7 mouse cellular contexts compared by ENCODE assay signal in the genomic region with DNA sequence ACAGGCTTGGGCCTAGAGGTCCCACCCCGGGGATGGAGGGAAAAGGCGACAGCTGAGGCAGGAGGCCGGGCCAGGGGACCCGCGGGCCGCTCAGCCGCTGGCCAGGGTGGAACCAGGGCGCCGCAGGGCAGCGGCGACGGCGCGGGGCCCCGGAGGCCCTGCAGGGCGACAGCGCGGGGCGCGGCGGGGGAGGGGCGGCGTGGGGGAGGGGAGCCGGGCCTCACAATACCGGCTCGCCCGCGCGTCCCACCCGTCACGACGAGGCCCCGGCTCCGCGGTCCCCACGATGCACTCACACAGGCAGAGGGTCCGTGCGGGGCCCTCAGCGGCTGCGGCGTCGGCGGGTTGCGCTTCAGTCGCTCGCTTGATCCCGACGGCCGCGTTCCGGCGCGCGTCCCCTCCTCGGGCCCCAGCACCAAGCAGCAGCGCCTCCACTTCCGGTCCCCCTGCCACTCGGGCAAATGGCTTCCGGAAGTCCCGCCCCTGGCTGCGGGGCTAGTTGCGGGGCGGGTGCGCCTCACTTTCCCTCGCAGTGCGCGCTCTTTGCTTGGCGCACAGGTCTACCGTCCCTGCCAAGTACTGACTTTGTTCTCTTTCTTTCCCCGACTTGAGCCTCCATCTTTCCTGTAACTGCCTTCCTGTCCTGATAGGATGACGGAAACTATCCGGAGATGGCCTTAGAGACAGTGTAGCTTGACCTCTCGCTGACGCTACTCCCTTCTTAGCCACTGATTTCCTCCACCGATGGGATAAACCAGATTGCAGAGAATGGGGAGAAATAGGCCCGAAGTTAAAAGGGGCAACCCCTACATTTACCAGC. TPM values are rescaled to one million over a fixed set of nuclear protein-coding genes. Genes with fewer than 3 reads are reported as not detected.
DNase-seq lines count a peak whose midpoint lies in the region; ATAC-seq lines count a peak whose summit lies in the region.

No protein-coding gene starts in this region.

- peaks cover 14% of the 10 kb centered on the region for H3K4me1 ChIP-seq in intestine, embryonic 16.5 days (ENCODE audit: control insufficient read depth, insufficient read depth, low read length)
- peaks cover 12% of the 10 kb centered on the region for H3K4me1 ChIP-seq in midbrain, embryonic 11.5 days (ENCODE audit: control insufficient read depth, insufficient read depth, low read length)

- intact Hi-C loops in gastrocnemius, postnatal 36 days (cut with DNase I): no loop called here
- intact Hi-C loops in left cerebral cortex, postnatal 36 days (cut with DNase I): no loop called here

- peak overlapping the region; percentile 93 for H3K4me3 ChIP-seq in intestine, embryonic 16.5 days (ENCODE audit: low read length)
- peak overlapping the region; percentile 80 for H3K4me3 ChIP-seq in midbrain, embryonic 11.5 days (ENCODE audit: low read depth, low read length)

- ATAC-seq in intestine, embryonic 16.5 days: peak; percentile 96
- ATAC-seq in midbrain, embryonic 11.5 days (ENCODE audit: low FRiP score): peak; percentile 94

- WGBS in intestine, embryonic 16.5 days: under 1% methylated on average over 64 of the region's 76 CpGs
- WGBS in midbrain, embryonic 11.5 days: under 1% methylated on average over 76 of the region's 76 CpGs

- no peaks in the 10 kb centered on the region for H3K27me3 ChIP-seq in intestine, embryonic 16.5 days (replicated peaks; ENCODE audit: control insufficient read depth, insufficient read depth, low read length)
- H3K27me3 ChIP-seq in midbrain, embryonic 11.5 days (ENCODE audit: control insufficient read depth, insufficient read depth, low read length): no peaks in the 10 kb centered on the region

- no peaks in the 10 kb centered on the region for H3K36me3 ChIP-seq in intestine, embryonic 16.5 days (ENCODE audit: control insufficient read depth, insufficient read depth, low read length)
- H3K36me3 ChIP-seq in midbrain, embryonic 11.5 days (ENCODE audit: control insufficient read depth, insufficient read depth, low read length): no peaks in the 10 kb centered on the region

- H3K27ac ChIP-seq in intestine, embryonic 16.5 days (ENCODE audit: low read length): peak overlapping the region; percentile 94
- peak overlapping the region; percentile 81 for H3K27ac ChIP-seq in midbrain, embryonic 11.5 days (ENCODE audit: low read depth, low read length)

- H3K4me2 ChIP-seq in intestine, embryonic 16.5 days (ENCODE audit: low read depth, low read length): peak overlapping the region; percentile 79
- peak overlapping the region; percentile 89 for H3K4me2 ChIP-seq in midbrain, embryonic 11.5 days

- H3K9me3 ChIP-seq in intestine, embryonic 16.5 days (ENCODE audit: control insufficient read depth, low read length): no peaks in the 10 kb centered on the region
- H3K9me3 ChIP-seq in midbrain, embryonic 11.5 days (ENCODE audit: control insufficient read depth, low read length): no peaks in the 10 kb centered on the region

- H3K9ac ChIP-seq in intestine, embryonic 16.5 days (ENCODE audit: low read depth, low read length): peak overlapping the region; percentile 95
- H3K9ac ChIP-seq in midbrain, embryonic 11.5 days (ENCODE audit: low read length): peak overlapping the region; percentile 94

- DNase-seq in adrenal gland, adult 18-20 months (ENCODE audit: low spot score in 2 of 2): peak; percentile 90 to 91
- peak; percentile 97 for DNase-seq in embryo, embryonic 11 days
- DNase-seq in gastrocnemius, postnatal 36 days: peak; percentile 80 to 88
- peak; percentile 90 for DNase-seq in left cerebral cortex, postnatal 36 days (ENCODE audit: low spot score in 2 of 2)
- peak; percentile 99 for DNase-seq in midbrain, embryonic 11.5 days (ENCODE audit: low spot score, missing footprints)
- DNase-seq in skeletal muscle tissue, adult 2 months (ENCODE audit: low read depth, low spot score): peak; percentile 67

RNA-seq across cellular contexts. Expression of a gene that starts 27.9 kb away (rescaled TPM):
- total RNA-seq in adrenal gland, adult 18-20 months (2021): 100 to 1,000 TPM; 149 to 164 TPM
- 10 to 100 TPM; 24.7 to 26.8 TPM for total RNA-seq in gastrocnemius, postnatal 36 days (2021)
- polyA plus RNA-seq in intestine, embryonic 16.5 days (2015; fragmentation: Nextera tagmentation; extraction: Ambion mirVana): 123 and 137 TPM in 2 replicates
- total RNA-seq in left cerebral cortex, postnatal 36 days (2021): 100 to 1,000 TPM; 210 to 220 TPM
- polyA plus RNA-seq in midbrain, embryonic 11.5 days (2014; fragmentation: Nextera tagmentation; extraction: Ambion mirVana): 274 and 275 TPM in 2 replicates

RNA-seq across cellular contexts. Expression of a gene that starts 28.0 kb away (rescaled TPM):
- 10 to 100 TPM; 63.2 to 88.3 TPM for total RNA-seq in adrenal gland, adult 18-20 months (2021)
- total RNA-seq in gastrocnemius, postnatal 36 days (2021): 10 to 100 TPM; 28.6 to 43.1 TPM
- polyA plus RNA-seq in intestine, embryonic 16.5 days (2015; fragmentation: Nextera tagmentation; extraction: Ambion mirVana): 5.1 and 5.2 TPM in 2 replicates
- total RNA-seq in left cerebral cortex, postnatal 36 days (2021): 100 to 1,000 TPM; 119 to 130 TPM
- polyA plus RNA-seq in midbrain, embryonic 11.5 days (2014; fragmentation: Nextera tagmentation; extraction: Ambion mirVana): 8.7 and 8.9 TPM in 2 replicates

RNA-seq across cellular contexts. Expression of a gene that starts 29.6 kb away (rescaled TPM):
- total RNA-seq in adrenal gland, adult 18-20 months (2021): 100 to 1,000 TPM; 119 to 265 TPM
- 10 to 100 TPM; 61.1 to 74.9 TPM for total RNA-seq in gastrocnemius, postnatal 36 days (2021)
- polyA plus RNA-seq in intestine, embryonic 16.5 days (2015; fragmentation: Nextera tagmentation; extraction: Ambion mirVana): 33.4 and 37.2 TPM in 2 replicates
- total RNA-seq in left cerebral cortex, postnatal 36 days (2021): 10 to 100 TPM; 82.3 to 88.8 TPM
- polyA plus RNA-seq in midbrain, embryonic 11.5 days (2014; fragmentation: Nextera tagmentation; extraction: Ambion mirVana): 20.0 and 21.7 TPM in 2 replicates

RNA-seq across cellular contexts. Expression of a gene that starts 48.8 kb away (rescaled TPM):
- 100 to 1,000 TPM in 1 of 2 experiments, 10 to 100 TPM in 1; 92.8 to 152 TPM for total RNA-seq in adrenal gland, adult 18-20 months (2021)
- total RNA-seq in gastrocnemius, postnatal 36 days (2021): 10 to 100 TPM; 23.0 to 32.1 TPM
- polyA plus RNA-seq in intestine, embryonic 16.5 days (2015; fragmentation: Nextera tagmentation; extraction: Ambion mirVana): 390 and 404 TPM in 2 replicates
- 10 to 100 TPM in 1 of 2 experiments, 1 to 10 TPM in 1; 9.9 to 10.1 TPM for total RNA-seq in left cerebral cortex, postnatal 36 days (2021)
- 27.9 TPM in 2 replicates for polyA plus RNA-seq in midbrain, embryonic 11.5 days (2014; fragmentation: Nextera tagmentation; extraction: Ambion mirVana)

Comparison
In these comparisons a context has a peak if more than half of its experiments do, and no peak if none do; other contexts are left out.
1. Peak in every context shown above with its lines: DNase-seq, ATAC-seq, H3K4me3 ChIP-seq and H3K27ac ChIP-seq.
2. RNA of a gene that starts 27.9 kb away (total RNA-seq): 210 to 220 TPM in left cerebral cortex, postnatal 36 days and 149 to 164 TPM in adrenal gland, adult 18-20 months; 24.7 to 26.8 TPM in gastrocnemius, postnatal 36 days; every median in the first group is over 4 times any median in the second.